In genomic region chr6:17224852-17225251, GRCm38 (mm10) we compare ENCODE assay signal across 8 mouse cellular contexts. TPM values are rescaled to one million over a fixed set of nuclear protein-coding genes. Genes with fewer than 3 reads are reported as not detected.
DNase-seq lines count a peak whose midpoint lies in the region; ATAC-seq and TF ChIP-seq lines count a peak whose summit lies in the region.

No protein-coding gene starts in this region.

- H3K4me1 ChIP-seq in heart, embryonic 11.5 days (ENCODE audit: control insufficient read depth, insufficient read depth, low read length): no peaks in the 10 kb centered on the region
- H3K4me1 ChIP-seq in heart, embryonic 12.5 days (replicated peaks): no peaks in the 10 kb centered on the region
- no peaks in the 10 kb centered on the region for H3K4me1 ChIP-seq in lung, embryonic 14.5 days (ENCODE audit: insufficient read depth)
- H3K4me1 ChIP-seq in midbrain, embryonic 11.5 days (ENCODE audit: control insufficient read depth, insufficient read depth, low read length): no peaks in the 10 kb centered on the region

- H3K9ac ChIP-seq in heart, embryonic 11.5 days (ENCODE audit: low read depth, low read length): no peak overlapping the region
- H3K9ac ChIP-seq in heart, embryonic 12.5 days: no peak overlapping the region
- no peak overlapping the region for H3K9ac ChIP-seq in lung, embryonic 14.5 days
- H3K9ac ChIP-seq in midbrain, embryonic 11.5 days (ENCODE audit: low read length): no peak overlapping the region

- no peak for ATAC-seq in heart, embryonic 11.5 days (replicated peaks; ENCODE audit: insufficient number of reproducible peaks, low FRiP score, low TSS enrichment)
- ATAC-seq in Patski: peak; percentile 91
- peak; percentile 64; the same call in 1 of the 2 replicates for ATAC-seq in heart, embryonic 12.5 days (ENCODE audit: insufficient number of reproducible peaks, low FRiP score)
- no peak for ATAC-seq in lung, embryonic 14.5 days (ENCODE audit: insufficient read depth)
- ATAC-seq in midbrain, embryonic 11.5 days (ENCODE audit: low FRiP score): no peak

- H3K27ac ChIP-seq in heart, embryonic 11.5 days (ENCODE audit: low read depth, low read length): no peak overlapping the region
- no peak overlapping the region for H3K27ac ChIP-seq in heart, embryonic 12.5 days (ENCODE audit: poor library complexity, severe bottlenecking)
- H3K27ac ChIP-seq in lung, embryonic 14.5 days (ENCODE audit: low read depth): no peak overlapping the region
- H3K27ac ChIP-seq in midbrain, embryonic 11.5 days (ENCODE audit: low read depth, low read length): no peak overlapping the region

- no peak for TF ChIP-seq CTCF in Patski (IDR thresholded peaks at IDR 0.05)
- TF ChIP-seq CTCF in lung, embryonic 14.5 days (IDR thresholded peaks at IDR 0.05; ENCODE audit: low read depth): no peak

- no peak overlapping the region for H3K4me3 ChIP-seq in heart, embryonic 11.5 days (ENCODE audit: low read depth, low read length)
- H3K4me3 ChIP-seq in heart, embryonic 12.5 days: no peak overlapping the region
- H3K4me3 ChIP-seq in lung, embryonic 14.5 days (ENCODE audit: low read depth, low read length): no peak overlapping the region
- H3K4me3 ChIP-seq in midbrain, embryonic 11.5 days (ENCODE audit: low read depth, low read length): no peak overlapping the region

- H3K36me3 ChIP-seq in heart, embryonic 11.5 days (ENCODE audit: control insufficient read depth, insufficient read depth, low read length): no peaks in the 10 kb centered on the region
- H3K36me3 ChIP-seq in heart, embryonic 12.5 days: no peaks in the 10 kb centered on the region
- H3K36me3 ChIP-seq in lung, embryonic 14.5 days (ENCODE audit: insufficient read depth): no peaks in the 10 kb centered on the region
- no peaks in the 10 kb centered on the region for H3K36me3 ChIP-seq in midbrain, embryonic 11.5 days (ENCODE audit: control insufficient read depth, insufficient read depth, low read length)

- no peaks in the 10 kb centered on the region for H3K9me3 ChIP-seq in heart, embryonic 11.5 days (replicated peaks; ENCODE audit: control insufficient read depth, low read length)
- H3K9me3 ChIP-seq in heart, embryonic 12.5 days (replicated peaks): 0 out of 2 replicates have a peak, but pooled peaks cover 10% of the 10 kb centered on the region
- H3K9me3 ChIP-seq in lung, embryonic 14.5 days (ENCODE audit: low read depth, low read length): no peaks in the 10 kb centered on the region
- no peaks in the 10 kb centered on the region for H3K9me3 ChIP-seq in midbrain, embryonic 11.5 days (ENCODE audit: control insufficient read depth, low read length)

- no peak overlapping the region for H3K4me2 ChIP-seq in heart, embryonic 11.5 days
- no peak overlapping the region for H3K4me2 ChIP-seq in heart, embryonic 12.5 days
- H3K4me2 ChIP-seq in lung, embryonic 14.5 days: no peak overlapping the region
- no peak overlapping the region for H3K4me2 ChIP-seq in midbrain, embryonic 11.5 days

- CTCF ChIA-PET in Patski (lab: Charles Lee): interaction anchor here (1.0 to 1.6 kb wide), 2 partner anchors 10 to 12 kb away, joined by 3 read pairs; no protein-coding TSS in a partner anchor

- H3K27me3 ChIP-seq in heart, embryonic 11.5 days (ENCODE audit: control insufficient read depth, insufficient read depth, low read length): no peaks in the 10 kb centered on the region
- H3K27me3 ChIP-seq in Patski: no peaks in the 10 kb centered on the region
- H3K27me3 ChIP-seq in heart, embryonic 12.5 days (replicated peaks): no peaks in the 10 kb centered on the region
- H3K27me3 ChIP-seq in lung, embryonic 14.5 days (ENCODE audit: insufficient read depth, low read length): no peaks in the 10 kb centered on the region
- H3K27me3 ChIP-seq in midbrain, embryonic 11.5 days (ENCODE audit: control insufficient read depth, insufficient read depth, low read length): no peaks in the 10 kb centered on the region

- POLR2A ChIA-PET in Patski (lab: Charles Lee): interaction anchor here (2.0 kb wide), 1 partner anchor 82 kb away, joined by 7 read pairs; the partner anchor contains the start of gene Cav1

- DNase-seq in heart, adult 18-20 months: peak; percentile 54 to 82
- DNase-seq in Patski (ENCODE audit: low read depth, low spot score): peak; percentile 80
- DNase-seq in lung, embryonic 14.5 days: peak; percentile 63
- no peak for DNase-seq in MN1 (ENCODE audit: low spot score)
- DNase-seq in midbrain, embryonic 11.5 days (ENCODE audit: low spot score, missing footprints): no peak
- no peak for DNase-seq in thymus, postnatal 25 days

- WGBS in heart, embryonic 11.5 days (ENCODE audit: insufficient replicate concordance): 50% methylated on average over 5 of the region's 5 CpGs
- WGBS in heart, embryonic 12.5 days: 43% methylated on average over 5 of the region's 5 CpGs
- WGBS in lung, embryonic 14.5 days: 50% methylated on average over 5 of the region's 5 CpGs
- 89% methylated on average over 5 of the region's 5 CpGs for WGBS in midbrain, embryonic 11.5 days

- in situ Hi-C loops in Patski (cut with MboI; ENCODE audit: low pct_unique_long_range_greater_than_20kb): no loop called here

RNA-seq across cellular contexts. Expression of gene Cav2, which starts 56.1 kb away (rescaled TPM):
- 10 to 100 TPM; 33.0 to 39.1 TPM for total RNA-seq in heart, adult 18-20 months (2021)
- 13.7 and 15.9 TPM in 2 replicates for polyA plus RNA-seq in heart, embryonic 11.5 days (2014; fragmentation: Nextera tagmentation; extraction: Ambion mirVana)
- 66.6 TPM for polyA plus RNA-seq in Patski (2021)
- polyA plus RNA-seq in heart, embryonic 12.5 days (2016; fragmentation: Nextera tagmentation; extraction: Ambion mirVana): 19.1 and 22.5 TPM in 2 replicates
- polyA plus RNA-seq in lung, embryonic 14.5 days (2014; fragmentation: Nextera tagmentation; extraction: Ambion mirVana): 52.1 and 55.8 TPM in 2 replicates
- polyA plus RNA-seq in midbrain, embryonic 11.5 days (2014; fragmentation: Nextera tagmentation; extraction: Ambion mirVana): 6.2 and 7.0 TPM in 2 replicates

Comparison
In these comparisons a context has a peak if more than half of its experiments do, and no peak if none do; other contexts are left out.
1. ATAC-seq: peak in Patski (single experiment) and heart, embryonic 12.5 days (single experiment); none in heart, embryonic 11.5 days (single experiment), lung, embryonic 14.5 days (single experiment) and midbrain, embryonic 11.5 days (single experiment).
2. DNase-seq: peak in heart, adult 18-20 months (2 of 2), Patski (single experiment) and lung, embryonic 14.5 days (single experiment); none in MN1 (single experiment), midbrain, embryonic 11.5 days (single experiment) and thymus, postnatal 25 days (single experiment).